Mouse (Mus musculus) v-Abl transformed pro-B cells (cell line): ENCODE data around the gene Akr1c14.
"Not testable (repeated sequence)": the region's sequence is repeated elsewhere in the genome, so short reads cannot be mapped to it uniquely, and the experiment has no call there.

ENCODE experiments used
- in situ Hi-C, 2 experiments: fragments of 400-800 bp; cut with MboI; formaldehyde crosslinking; loops; one replicate each; pipeline ENCODE4 v1.15.1; 2025; ENCODE audit not compliant: unreplicated experiment in 2 of 2

The Akr1c14 gene

DNA sequence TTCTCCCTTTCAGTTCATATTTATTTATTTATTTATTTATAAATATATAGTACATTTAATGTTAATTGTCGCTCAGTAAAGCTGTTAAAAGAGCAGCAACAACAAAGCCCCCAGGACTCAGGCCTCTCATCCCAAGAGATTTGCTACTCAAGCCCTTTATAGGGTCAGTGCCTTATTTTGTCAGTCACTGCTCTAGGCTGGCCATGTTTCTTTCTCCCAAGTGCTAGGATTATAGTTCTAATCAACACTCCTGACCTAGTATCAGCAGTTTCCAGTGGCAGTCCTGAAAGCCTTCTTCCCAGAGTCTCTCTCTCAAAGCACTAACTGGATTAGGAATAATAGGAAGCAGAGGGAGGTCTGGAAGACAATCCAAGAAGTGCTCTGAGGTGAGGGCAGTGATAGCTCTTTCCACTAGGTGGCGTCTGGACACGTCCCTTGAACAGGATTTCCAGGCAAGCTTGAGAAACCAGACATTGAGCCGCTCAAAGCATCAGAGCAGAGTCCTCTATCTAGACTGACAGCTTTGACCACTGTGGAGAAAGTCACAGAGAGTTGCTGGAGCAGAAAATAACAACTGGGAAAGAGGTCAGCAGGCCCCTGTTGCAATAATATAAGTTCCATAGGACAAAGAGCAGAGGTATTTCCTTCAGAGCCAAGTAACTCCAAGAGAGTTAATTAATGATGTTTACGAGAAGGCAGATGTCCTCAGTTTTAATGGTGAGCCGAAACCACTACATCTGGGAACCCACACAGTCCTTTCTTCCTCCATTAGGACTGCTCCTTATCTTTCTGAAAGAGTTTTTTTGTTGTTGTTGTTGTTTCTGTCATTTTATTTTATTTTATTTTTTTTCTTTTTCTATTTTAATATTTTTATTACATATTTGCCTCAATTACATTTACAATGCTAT is 61.7 kb downstream of the Akr1c14 start:
- in situ Hi-C loops = loop anchor here in 1 of 2 experiments (10.0 to 25.0 kb wide), 2 partner anchors 446 to 502 kb away; partner anchors contain the start of gene Akr1e1

GRCm38 (mm10) chr13:4119181-4119904 is 70.5 kb downstream of the Akr1c14 start:
- in situ Hi-C loops = loop anchor here in 1 of 2 experiments (10.0 to 25.0 kb wide), 2 partner anchors 455 to 493 kb away; partner anchors contain the start of gene Akr1e1

DNA sequence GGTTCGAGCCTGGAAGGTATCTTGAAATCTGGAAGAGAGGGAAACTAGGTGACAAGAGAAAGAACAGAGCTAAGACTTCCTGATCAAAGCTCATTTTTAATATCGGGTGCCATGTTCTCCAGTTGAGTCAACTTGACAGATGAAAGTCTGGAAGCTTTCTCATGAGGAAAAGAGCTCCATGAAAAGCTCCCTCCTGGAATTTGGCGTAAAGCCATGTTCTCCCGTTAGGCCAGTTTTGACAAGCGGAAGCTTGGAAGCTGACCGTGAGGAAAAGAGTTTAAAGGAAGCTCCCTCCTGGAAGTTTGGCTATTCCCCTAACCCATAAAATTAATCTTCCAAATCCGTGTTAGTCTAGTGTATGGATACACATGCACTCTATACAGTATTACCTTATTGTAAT is 74.3 kb downstream of the Akr1c14 start:
- in situ Hi-C loops = loop anchor here in 1 of 2 experiments (25.0 kb wide), 1 partner anchor 489 kb away; the partner anchor contains the start of gene Akr1e1

DNA sequence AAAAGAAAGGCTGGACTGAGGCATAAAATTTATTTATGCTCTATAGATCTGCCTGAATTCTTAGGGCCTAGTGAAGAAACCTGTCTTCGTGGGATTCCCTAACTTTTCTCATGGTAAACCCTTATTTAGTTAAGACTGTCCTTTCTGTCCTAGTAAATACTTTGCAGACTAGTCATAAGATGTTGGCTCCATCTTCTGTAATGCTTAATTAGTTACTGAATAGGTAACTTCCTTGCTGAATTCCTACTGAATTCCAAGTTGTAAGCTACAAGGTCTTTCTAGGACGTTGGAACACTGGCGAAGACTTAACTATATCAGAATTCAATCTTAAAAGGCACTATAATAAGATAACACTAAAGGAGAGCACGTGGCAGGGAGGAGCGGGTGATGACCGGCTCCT is 75.7 kb downstream of the Akr1c14 start:
- in situ Hi-C loops = loop anchor here in 1 of 2 experiments (25.0 kb wide), 1 partner anchor 488 kb away; the partner anchor contains the start of gene Akr1e1

GRCm38 (mm10) chr13:4125846-4126245 is 77.0 kb downstream of the Akr1c14 start:
- in situ Hi-C loops = not testable (repeated sequence)

GRCm38 (mm10) chr13:4129100-4129499 is 80.3 kb downstream of the Akr1c14 start:
- in situ Hi-C loops = no loop called here

- in situ Hi-C loops = no loop called here
Measured at GRCm38 (mm10) chr13:4131317-4131716, 82.5 kb downstream of the Akr1c14 start.

- in situ Hi-C loops = no loop called here
Measured at GRCm38 (mm10) chr13:4131721-4132120, 82.9 kb downstream of the Akr1c14 start.

- in situ Hi-C loops = no loop called here
Measured at GRCm38 (mm10) chr13:4133070-4133469, 84.3 kb downstream of the Akr1c14 start.
